8 mouse cellular contexts compared by ENCODE assay signal in the genomic region with DNA sequence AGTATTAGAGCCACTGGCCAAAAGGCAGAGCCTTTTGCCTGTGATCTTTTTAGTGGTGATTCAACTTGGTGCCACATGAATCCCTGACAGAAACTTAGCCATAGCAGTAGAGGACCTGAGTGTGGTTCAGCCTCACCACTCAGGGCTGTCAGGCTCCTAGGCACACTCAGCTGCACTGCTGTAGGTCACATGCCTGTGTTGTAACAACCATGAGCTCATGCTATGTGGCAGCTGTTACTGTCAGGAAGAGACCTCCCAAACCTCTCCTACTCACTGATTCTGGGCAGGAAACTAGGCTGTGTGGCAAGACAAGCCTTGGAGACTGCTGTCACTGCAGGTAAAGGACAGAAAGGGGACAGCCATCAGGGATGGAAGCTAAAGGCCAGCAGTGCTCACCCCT.
DNase-seq lines count a peak whose midpoint lies in the region; ATAC-seq and TF ChIP-seq lines count a peak whose summit lies in the region.
"Had no signal": no experiment of that assay in that cellular context is flagged by ENCODE, and none has a peak within 500 bp of the region (broad histone marks: within the 10 kb centered on the region; RNA-seq: fewer than 3 reads in every experiment).

No protein-coding gene starts in this region.

- H3K36me3 ChIP-seq in liver, embryonic 13.5 days, result 0 out of 2 replicates have a peak, but pooled peaks cover 5% of the 10 kb centered on the region
- H3K36me3 ChIP-seq in liver, postnatal 0 days (replicated peaks; ENCODE audit: insufficient read depth, low read length), result peaks cover 3% of the 10 kb centered on the region

- H3K27ac ChIP-seq in liver, embryonic 13.5 days, result peak overlapping the region; percentile 93
- H3K27ac ChIP-seq in liver, postnatal 0 days (ENCODE audit: low read depth), result peak overlapping the region; percentile 66; the same call in 1 of the 2 replicates

- no peaks in the 10 kb centered on the region for H3K27me3 ChIP-seq in liver, embryonic 13.5 days
- H3K27me3 ChIP-seq in liver, postnatal 0 days (ENCODE audit: insufficient read depth, low read length), result no peaks in the 10 kb centered on the region

- ATAC-seq in liver, embryonic 13.5 days (ENCODE audit: low read depth), result no peak
- no peak for ATAC-seq in liver, postnatal 0 days
- ATAC-seq in cerebellum, adult (ENCODE audit: insufficient number of reproducible peaks, low FRiP score, low TSS enrichment), result no peak

- no peak overlapping the region for H3K4me3 ChIP-seq in liver, embryonic 13.5 days (replicated peaks)
- H3K4me3 ChIP-seq in liver, postnatal 0 days (ENCODE audit: low read depth, low read length), result no peak overlapping the region

- DNase-seq in liver, embryonic 13.5 days, result no peak
- no peak for DNase-seq in liver
- DNase-seq in heart, adult 8-10 months (ENCODE audit: low spot score), result peak; percentile 39
- DNase-seq in liver, postnatal 0 days, result no peak
- DNase-seq in urinary bladder, postnatal 10 days (ENCODE audit: low spot score), result no peak
- DNase-seq in right cerebral cortex, postnatal 36 days (ENCODE audit: low spot score in 2 of 2), result no peak
- DNase-seq: thymus, postnatal 4 days had no signal

- no peak overlapping the region for H3K4me2 ChIP-seq in liver, embryonic 13.5 days
- no peak overlapping the region for H3K4me2 ChIP-seq in liver, postnatal 0 days (ENCODE audit: low read depth, low read length)

- peaks cover 75% of the 10 kb centered on the region for H3K4me1 ChIP-seq in liver, embryonic 13.5 days (replicated peaks)
- peaks cover 37% of the 10 kb centered on the region for H3K4me1 ChIP-seq in liver, postnatal 0 days (ENCODE audit: insufficient read depth)

- TF ChIP-seq EP300 in liver, postnatal 0 days (IDR thresholded peaks at IDR 0.05; ENCODE audit: low read depth), result no peak

- H3K9me3 ChIP-seq in liver, embryonic 13.5 days (replicated peaks), result no peaks in the 10 kb centered on the region
- H3K9me3 ChIP-seq in liver, postnatal 0 days (ENCODE audit: low read length), result no peaks in the 10 kb centered on the region

- H3K9ac ChIP-seq in liver, embryonic 13.5 days, result peak overlapping the region; percentile 67
- no peak overlapping the region for H3K9ac ChIP-seq in liver, postnatal 0 days (replicated peaks)

- TF ChIP-seq CTCF in liver, postnatal 0 days (IDR thresholded peaks at IDR 0.05; ENCODE audit: low read depth), result no peak
